Mouse (Mus musculus) natural killer cell, adult 2 months (primary cell): Measurements from ENCODE around the gene B3gat1.

Experiments
- DNase-seq, 2 experiments: peaks; one replicate each; pipeline ENCODE4 v3.0.0; 2022; ENCODE audit warnings: low spot score in 2 of 2

The B3gat1 gene

GRCm38 (mm10) chr9:26776122-26776902, 42.8 kb downstream of the B3gat1 start:
- no peak for DNase-seq

- no peak for DNase-seq
Measured at GRCm38 (mm10) chr9:26778421-26778820, 44.9 kb downstream of the B3gat1 start.

GRCm38 (mm10) chr9:26783414-26783975, 50.0 kb downstream of the B3gat1 start:
- no peak for DNase-seq

GRCm38 (mm10) chr9:26792829-26793228, 59.3 kb downstream of the B3gat1 start:
- DNase-seq = no peak

- DNase-seq = no peak
Measured at GRCm38 (mm10) chr9:26798205-26798604, 64.7 kb downstream of the B3gat1 start.

- no peak for DNase-seq
Measured at GRCm38 (mm10) chr9:26798731-26799130, 65.2 kb downstream of the B3gat1 start.

- DNase-seq = no peak
Measured at GRCm38 (mm10) chr9:26800357-26800756, 66.8 kb downstream of the B3gat1 start.

- DNase-seq = no peak
Measured at GRCm38 (mm10) chr9:26804321-26804720, 70.8 kb downstream of the B3gat1 start.

- DNase-seq = peak in 1 of 2 experiments; percentile 1
Measured at GRCm38 (mm10) chr9:26805935-26806666, 72.6 kb downstream of the B3gat1 start, which contains the start of gene Glb1l2. TSS of gene Glb1l2 (minus strand) at chr9:26806468.

- no peak for DNase-seq
Measured at GRCm38 (mm10) chr9:26808735-26809134, 75.2 kb downstream of the B3gat1 start.
